Mouse (Mus musculus) urinary bladder, postnatal 14 days (tissue): Measurements from ENCODE around the gene Fam205c.
"Not testable (repeated sequence)": the region's sequence is repeated elsewhere in the genome, so short reads cannot be mapped to it uniquely, and the experiment has no call there.

Experiments used
- DNase-seq: peaks from one replicate; pipeline ENCODE4 v3.0.0; 2021; ENCODE audit warnings: low spot score

Fam205c gene

GRCm38 (mm10) chr4:42877657-42878056 lies 3.6 kb upstream of the Fam205c start:
- DNase-seq: no peak

GRCm38 (mm10) chr4:42876586-42877291 lies 2.7 kb upstream of the Fam205c start:
- DNase-seq: peak; percentile 45

GRCm38 (mm10) chr4:42872746-42873435 lies 1.1 kb downstream of the Fam205c start:
- DNase-seq: no peak

GRCm38 (mm10) chr4:42872151-42872550 lies 1.9 kb downstream of the Fam205c start:
- no peak for DNase-seq

- DNase-seq: no peak
Measured at GRCm38 (mm10) chr4:42870748-42871147, 3.3 kb downstream of the Fam205c start.

- no peak for DNase-seq
Measured at GRCm38 (mm10) chr4:42868193-42868592, 5.8 kb downstream of the Fam205c start.

GRCm38 (mm10) chr4:42867390-42867789 lies 6.6 kb downstream of the Fam205c start:
- no peak for DNase-seq

GRCm38 (mm10) chr4:42863487-42863886 lies 10.5 kb downstream of the Fam205c start:
- not testable (repeated sequence) for DNase-seq

GRCm38 (mm10) chr4:42860483-42860882 lies 13.6 kb downstream of the Fam205c start:
- DNase-seq: not testable (repeated sequence)

- not testable (repeated sequence) for DNase-seq
Measured at GRCm38 (mm10) chr4:42856671-42857070, 17.4 kb downstream of the Fam205c start, which contains the start of gene Gm12394. Gene Gm12394 (minus strand): TSS chr4:42856771.

GRCm38 (mm10) chr4:42853788-42854187 lies 20.2 kb downstream of the Fam205c start, which contains the start of gene Fam205a1:
Gene Fam205a1 (minus strand): TSS chr4:42853888.
- not testable (repeated sequence) for DNase-seq
